Mouse (Mus musculus) testis, adult 2 months (tissue): ENCODE results near the gene Rdh5. TPM values are rescaled to one million over a fixed set of nuclear protein-coding genes. Genes with fewer than 3 reads are reported as not detected.

Experiments
- H3K27ac ChIP-seq: fragments of 200-500 bp; 2 replicates; pipeline ENCODE4 v1.5.1; 2012; ENCODE audit warnings: low read depth, low read length; ENCODE audit not compliant: control insufficient read depth, insufficient read depth
- H3K27me3 ChIP-seq: fragments of 200-500 bp; 2 replicates; pipeline ENCODE4 v1.6.1; 2012; ENCODE audit warnings: mild to moderate bottlenecking, low read length, moderate library complexity; ENCODE audit not compliant: control insufficient read depth, insufficient read depth
- H3K36me3 ChIP-seq: fragments of 200-500 bp; 2 replicates; pipeline ENCODE4 v1.6.1; 2012; ENCODE audit warnings: mild to moderate bottlenecking, low read length; ENCODE audit not compliant: control insufficient read depth, insufficient read depth
- H3K4me1 ChIP-seq: fragments of 200-500 bp; 2 replicates; pipeline ENCODE4 v1.6.1; 2012; ENCODE audit warnings: low read length; ENCODE audit not compliant: control insufficient read depth, insufficient read depth
- H3K4me3 ChIP-seq: fragments of 200-500 bp; 2 replicates; pipeline ENCODE4 v1.5.1; 2012; ENCODE audit warnings: low read depth, mild to moderate bottlenecking, low read length, moderate library complexity, mixed read lengths; ENCODE audit not compliant: control insufficient read depth
- CTCF ChIP-seq: fragments of 200-500 bp; IDR thresholded peaks from 2 replicates; pipeline ENCODE4 v1.5.1; 2012; ENCODE audit warnings: low read depth, mild to moderate bottlenecking, inconsistent platforms, low read length, moderate library complexity; ENCODE audit not compliant: control insufficient read depth, insufficient read depth, insufficient replicate concordance
- POLR2A ChIP-seq: fragments of 200-500 bp; IDR thresholded peaks from 2 replicates; pipeline ENCODE4 v1.6.1; 2012; ENCODE audit warnings: low read depth, mild to moderate bottlenecking, inconsistent platforms, low read length, moderate library complexity; ENCODE audit not compliant: control insufficient read depth
- polyA plus RNA-seq: library from polyadenylated mRNA; depleted of rRNA; stranded (reverse); fragments of >200 nt; gene quantifications from 2 replicates; pipeline ENCODE4 v1.2.3, GENCODE M21; 2012; rRNA removed

Gene Rdh5
- polyA plus RNA-seq, result 7.5 and 8.9 TPM in 2 replicates

DNA sequence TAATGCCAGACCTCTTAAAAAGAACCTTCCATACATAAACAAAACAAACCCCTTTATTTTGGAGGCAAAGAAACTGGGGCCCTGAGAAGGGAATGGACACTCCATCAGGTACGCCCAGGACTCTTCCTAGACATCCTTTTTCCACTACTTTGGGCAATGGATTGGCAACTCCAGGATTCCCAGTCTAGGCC is at the start of gene Rdh5:
Gene Rdh5, minus strand, starts transcription at position 67 of the 191 bp plus-strand sequence.
- no peaks in the 10 kb centered on the region for H3K36me3 ChIP-seq
- H3K27ac ChIP-seq, result peak within 1 kb of the TSS; percentile 77
- H3K4me1 ChIP-seq, result peaks cover 14% of the 10 kb centered on the region
- no peaks in the 10 kb centered on the region for H3K27me3 ChIP-seq
- TF ChIP-seq CTCF, result no peak
- no peak for TF ChIP-seq POLR2A
- H3K4me3 ChIP-seq, result peak within 1 kb of the TSS; percentile 92

DNA sequence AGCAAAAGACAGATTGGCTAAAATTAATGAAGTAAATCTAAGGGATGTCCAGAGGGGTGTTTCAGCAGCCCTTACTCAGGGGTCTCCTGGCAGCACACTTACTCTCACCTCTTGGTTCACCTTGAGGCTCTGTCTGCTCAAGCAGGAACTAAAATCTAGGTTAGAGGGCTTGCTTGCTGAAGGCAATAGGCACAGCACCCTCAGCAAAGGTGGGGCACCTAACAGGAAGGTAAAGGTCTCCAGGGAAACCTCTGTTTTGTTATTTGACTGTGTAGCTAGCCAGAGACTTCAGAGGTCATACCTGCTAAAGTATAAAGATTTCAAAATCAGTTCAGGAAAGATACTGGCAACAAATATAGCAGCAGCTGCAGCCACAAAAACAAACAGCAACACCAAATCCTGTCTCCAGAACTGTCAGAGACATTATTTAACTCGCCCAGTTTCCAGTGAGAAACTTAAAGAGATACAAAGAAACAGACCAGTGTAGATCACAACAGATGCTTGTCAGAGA is 48.1 kb upstream of the Rdh5 start:
- no peaks in the 10 kb centered on the region for H3K27me3 ChIP-seq

DNA sequence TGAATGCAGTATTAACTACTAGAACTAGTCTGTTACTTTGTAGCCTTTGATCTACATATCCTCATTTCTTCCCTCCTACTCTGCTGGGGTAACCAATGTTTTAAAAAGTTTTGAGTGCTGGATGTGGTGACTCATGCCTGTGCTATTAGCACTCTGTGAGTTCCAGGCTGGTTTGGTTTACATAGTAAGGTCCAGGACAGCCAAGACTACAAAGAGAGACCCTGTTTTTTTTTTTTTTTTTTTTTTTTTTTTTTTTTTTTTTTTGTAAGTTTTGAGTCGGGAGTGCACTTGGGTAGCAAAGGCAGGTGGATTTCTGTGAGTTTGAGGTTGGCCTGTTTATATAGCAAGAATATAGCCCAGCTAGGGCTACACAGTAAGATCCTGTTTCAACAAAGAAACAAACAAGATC is 45.7 kb upstream of the Rdh5 start:
- Histone ChIP-seq H3K27ac (no peak overlapping the region), H3K36me3 (no peaks in the 10 kb centered on the region), H3K4me3 (no peak overlapping the region), H3K27me3 (no peaks in the 10 kb centered on the region), H3K4me1 (peaks cover 7% of the 10 kb centered on the region)
- TF ChIP-seq CTCF, result no peak
- no peak for TF ChIP-seq POLR2A

More for the DNA sequence above, 48.1 kb upstream of the Rdh5 start:
- no peak overlapping the region for H3K4me3 ChIP-seq
- H3K36me3 ChIP-seq, result no peaks in the 10 kb centered on the region
- TF ChIP-seq CTCF (no peak), POLR2A (no peak)
- H3K4me1 ChIP-seq, result peaks cover 7% of the 10 kb centered on the region
- no peak overlapping the region for H3K27ac ChIP-seq

DNA sequence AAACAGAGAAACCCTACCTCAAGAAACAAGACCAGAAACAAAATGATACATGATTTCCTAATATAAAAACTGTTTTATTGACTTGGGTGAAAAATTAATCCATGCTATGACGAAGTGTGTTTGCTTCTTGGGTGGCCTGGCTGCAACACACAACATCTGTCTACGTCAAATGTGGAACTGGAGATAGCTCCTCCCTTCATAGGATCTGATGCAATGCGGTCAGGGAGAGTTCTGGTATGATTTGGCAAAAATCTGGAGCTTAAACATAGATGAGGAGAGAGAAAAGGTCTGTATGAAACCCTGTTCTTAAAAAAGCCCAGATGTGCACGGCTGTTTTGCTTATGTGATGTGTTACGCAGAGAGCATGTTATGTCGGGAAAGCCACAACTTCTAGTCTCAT is 43.2 kb upstream of the Rdh5 start:
- H3K27me3 ChIP-seq, result no peaks in the 10 kb centered on the region
- no peak overlapping the region for H3K4me3 ChIP-seq
- H3K36me3 ChIP-seq, result no peaks in the 10 kb centered on the region
- peaks cover 7% of the 10 kb centered on the region for H3K4me1 ChIP-seq
- H3K27ac ChIP-seq, result no peak overlapping the region
- TF ChIP-seq POLR2A, result no peak
- no peak for TF ChIP-seq CTCF

DNA sequence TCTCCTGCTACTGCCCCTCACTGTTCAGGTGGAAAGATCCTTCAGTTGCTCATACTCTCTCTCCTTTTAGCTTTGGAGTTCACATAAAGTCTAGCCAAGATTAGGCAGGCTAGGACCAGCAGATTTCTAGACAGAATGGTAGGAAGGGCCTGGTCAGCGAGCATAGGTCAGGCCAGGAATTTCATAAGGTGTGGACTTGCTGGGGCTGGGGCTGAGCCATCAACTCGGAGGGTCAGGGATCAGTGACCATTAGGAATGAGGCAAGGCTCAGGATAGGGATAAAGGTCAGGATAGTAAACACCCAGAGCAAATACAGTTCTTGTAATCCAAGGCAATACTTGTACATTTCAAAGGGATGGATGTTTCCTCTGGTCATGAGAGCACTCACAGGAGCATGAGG is 42.3 kb upstream of the Rdh5 start:
- Histone ChIP-seq H3K4me1 (peaks cover 7% of the 10 kb centered on the region), H3K27ac (no peak overlapping the region), H3K4me3 (no peak overlapping the region), H3K36me3 (no peaks in the 10 kb centered on the region), H3K27me3 (no peaks in the 10 kb centered on the region)
- TF ChIP-seq CTCF, result no peak
- TF ChIP-seq POLR2A, result no peak

DNA sequence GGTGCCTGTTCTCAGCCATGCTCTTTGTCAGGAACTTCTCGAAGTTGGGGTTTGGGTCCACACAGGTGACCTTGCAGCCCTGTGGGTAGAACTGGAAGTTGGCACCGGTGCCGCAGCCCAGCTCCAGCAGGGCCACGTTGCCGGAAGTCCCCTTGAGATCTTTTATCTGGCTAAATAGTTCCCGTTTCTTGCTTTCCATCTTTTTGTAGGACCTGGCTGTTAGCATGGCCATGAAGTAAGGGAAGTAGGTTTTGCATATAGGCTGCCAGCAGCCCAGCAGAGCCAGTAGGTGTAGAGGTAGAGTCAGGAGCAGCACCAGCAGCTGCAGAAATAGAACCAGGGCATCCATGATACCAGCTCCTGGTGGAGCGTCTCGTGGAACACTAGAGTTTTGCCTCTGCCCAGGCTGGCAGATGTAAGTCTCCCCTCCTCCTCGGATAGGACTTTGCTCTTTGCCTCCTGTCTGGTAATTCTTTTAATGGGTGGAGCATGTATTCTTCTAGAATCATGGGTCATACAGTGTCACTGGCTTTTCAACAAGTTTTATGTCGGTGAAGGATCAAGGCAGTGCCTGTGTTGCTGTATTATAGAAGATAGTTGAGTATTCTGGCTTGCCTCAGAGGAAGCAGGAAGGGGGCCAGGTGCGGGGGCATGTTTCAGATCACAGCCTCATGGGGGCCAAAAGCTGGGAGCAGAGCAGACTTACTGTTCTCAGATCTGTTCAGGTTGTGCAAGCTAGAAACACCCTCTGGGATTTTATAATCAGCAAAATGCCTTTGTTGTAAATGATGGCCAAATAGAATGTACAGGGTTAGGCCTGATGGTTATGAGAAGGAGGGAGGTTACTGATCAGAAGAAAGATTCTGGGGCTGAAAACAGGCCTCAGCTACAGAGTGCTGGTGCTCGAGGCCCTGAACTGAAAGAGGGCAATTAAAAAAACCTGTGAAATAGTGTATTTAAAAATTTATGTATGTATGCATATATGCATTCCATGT is 38.2 kb upstream of the Rdh5 start, which contains the start of gene Mettl7b:
Gene Mettl7b, minus strand, starts transcription at position 399 of the 995 bp plus-strand sequence.
- no peak within 1 kb of the TSS for H3K27ac ChIP-seq
- H3K4me1 ChIP-seq, result peaks cover 3% of the 10 kb centered on the region; the same call in 1 of the 2 replicates
- H3K27me3 ChIP-seq, result no peaks in the 10 kb centered on the region
- no peak for TF ChIP-seq POLR2A
- TF ChIP-seq CTCF, result no peak
- H3K36me3 ChIP-seq, result no peaks in the 10 kb centered on the region
- H3K4me3 ChIP-seq, result no peak within 1 kb of the TSS

DNA sequence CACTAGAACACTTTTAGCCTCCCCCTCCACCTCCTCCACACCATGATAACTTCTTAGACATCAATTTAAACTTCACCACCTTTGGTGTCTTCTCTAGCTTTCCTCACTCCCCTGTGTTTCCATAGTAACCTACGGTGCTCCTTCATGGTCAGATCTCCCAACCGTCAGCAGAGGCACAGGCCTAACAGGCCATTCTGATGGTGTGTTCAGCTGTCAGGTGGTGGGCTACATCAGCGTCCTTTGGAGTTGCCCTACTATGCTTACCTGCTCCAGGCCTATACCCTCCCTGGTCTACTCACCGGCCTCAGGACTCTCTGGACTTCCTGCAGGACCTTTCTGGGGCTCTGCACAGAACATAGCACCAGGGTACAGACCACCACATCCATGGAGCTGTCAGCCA is 37.5 kb upstream of the Rdh5 start:
- peaks cover 3% of the 10 kb centered on the region; the same call in 1 of the 2 replicates for H3K4me1 ChIP-seq
- no peaks in the 10 kb centered on the region for H3K36me3 ChIP-seq
- no peak overlapping the region for H3K4me3 ChIP-seq
- no peak overlapping the region for H3K27ac ChIP-seq
- no peak for TF ChIP-seq CTCF
- no peak for TF ChIP-seq POLR2A
- H3K27me3 ChIP-seq, result no peaks in the 10 kb centered on the region
